Mouse (Mus musculus) gastrocnemius, postnatal 25 days (tissue): ENCODE measurements at regions not wholly inside any gene's neighbourhood (a gene's known extent, or its start where the extent isn't known, plus 50 kb on each side); places are given as distances from the start of the nearest gene placed in this dataset.

ENCODE experiments used
- DNase-seq: peaks from one replicate; pipeline ENCODE4 v3.0.0; 2022

DNA sequence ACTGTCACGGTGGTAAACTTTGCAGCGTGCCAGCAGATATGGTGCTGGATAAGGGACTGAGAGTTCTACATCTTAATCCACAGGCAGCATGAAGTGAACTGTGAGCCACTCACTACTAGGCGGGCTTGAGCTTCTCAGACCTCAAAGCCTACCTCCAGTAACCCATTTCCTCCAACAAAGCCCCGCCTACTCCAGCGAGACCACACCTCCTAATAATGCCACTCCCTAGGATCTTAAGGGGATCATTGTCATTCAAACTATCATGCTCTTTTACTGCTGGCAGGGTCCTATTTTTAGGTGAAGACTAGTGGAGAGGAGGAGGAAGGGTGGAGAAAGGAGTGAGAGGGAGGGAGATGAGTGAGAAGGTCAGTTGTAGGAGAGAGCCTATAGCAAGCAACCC lies 122.0 kb downstream of the Mycn start:
- no peak for DNase-seq

GRCm38 (mm10) chr12:12814693-12815092 lies 127.0 kb downstream of the Mycn start:
- DNase-seq = no peak

DNA sequence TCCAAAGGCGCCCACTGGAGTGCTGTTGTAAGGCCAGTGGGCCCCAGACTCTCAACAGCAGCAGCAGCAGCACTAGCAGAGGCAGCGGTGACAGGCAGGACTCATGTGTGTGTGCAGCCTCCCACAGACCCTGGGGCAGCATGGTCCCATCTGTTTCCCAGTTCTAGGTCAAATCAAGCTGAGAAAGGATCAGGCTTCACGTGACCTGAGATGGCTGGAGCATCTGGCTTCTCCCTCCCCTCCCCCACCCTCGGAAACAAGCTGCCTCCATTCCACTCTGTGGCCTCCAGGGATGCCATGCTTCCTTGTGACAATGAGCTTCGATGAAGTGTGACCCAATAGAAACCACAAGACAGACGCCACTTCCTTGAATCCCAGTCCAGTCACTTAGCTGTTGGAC lies 128.8 kb downstream of the Mycn start:
- DNase-seq = no peak

GRCm38 (mm10) chr12:12810943-12811342 lies 130.8 kb downstream of the Mycn start:
- DNase-seq = no peak

- peak; percentile 73 for DNase-seq
Measured at GRCm38 (mm10) chr12:12810159-12810885, 131.4 kb downstream of the Mycn start.

- no peak for DNase-seq
Measured at GRCm38 (mm10) chr12:12808120-12808519, 133.6 kb downstream of the Mycn start.

DNA sequence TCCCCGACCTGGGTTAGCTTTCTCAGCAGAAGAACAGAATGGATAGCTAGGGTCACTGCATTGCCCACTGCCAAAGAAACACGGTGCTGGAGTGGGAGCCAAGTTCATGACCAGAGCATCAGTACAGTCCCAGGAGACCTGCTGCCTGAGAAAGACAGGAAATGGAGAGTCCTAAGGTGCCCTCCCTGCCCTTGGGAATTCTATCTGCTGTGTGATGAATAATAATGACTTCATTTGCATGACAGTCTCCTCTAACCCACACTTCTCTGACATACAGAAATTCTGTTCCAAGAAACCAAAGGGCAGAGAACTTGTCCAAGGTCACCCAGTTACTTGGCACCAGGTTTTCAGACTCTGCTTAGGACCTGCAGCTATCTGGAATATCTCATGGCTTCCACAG lies 138.1 kb downstream of the Mycn start:
- no peak for DNase-seq

GRCm38 (mm10) chr12:12802396-12802795 lies 139.3 kb downstream of the Mycn start:
- DNase-seq = no peak

- DNase-seq = no peak
Measured at GRCm38 (mm10) chr12:12801700-12802099, 140.0 kb downstream of the Mycn start.

- DNase-seq = no peak
Measured at GRCm38 (mm10) chr12:12800120-12800519, 141.6 kb downstream of the Mycn start.

DNA sequence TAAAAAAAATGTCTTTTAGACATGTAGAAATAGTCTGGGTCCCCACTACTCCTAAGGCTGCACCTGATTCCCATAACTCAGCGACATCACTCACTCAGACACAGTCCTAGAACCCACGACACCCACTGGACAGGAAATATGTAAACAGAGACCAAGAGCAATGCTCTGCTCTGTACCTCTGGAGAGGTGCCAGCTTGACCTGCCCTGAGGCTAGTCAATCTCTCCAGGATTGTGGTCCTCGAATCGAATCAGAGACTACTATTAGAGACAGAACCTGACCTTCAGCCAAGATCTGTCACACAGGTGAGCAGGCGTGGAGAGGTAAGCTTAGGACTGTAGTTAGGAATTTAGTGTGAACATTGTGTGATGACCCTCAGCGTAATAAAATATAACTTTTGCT lies 152.7 kb downstream of the Mycn start:
- no peak for DNase-seq

DNA sequence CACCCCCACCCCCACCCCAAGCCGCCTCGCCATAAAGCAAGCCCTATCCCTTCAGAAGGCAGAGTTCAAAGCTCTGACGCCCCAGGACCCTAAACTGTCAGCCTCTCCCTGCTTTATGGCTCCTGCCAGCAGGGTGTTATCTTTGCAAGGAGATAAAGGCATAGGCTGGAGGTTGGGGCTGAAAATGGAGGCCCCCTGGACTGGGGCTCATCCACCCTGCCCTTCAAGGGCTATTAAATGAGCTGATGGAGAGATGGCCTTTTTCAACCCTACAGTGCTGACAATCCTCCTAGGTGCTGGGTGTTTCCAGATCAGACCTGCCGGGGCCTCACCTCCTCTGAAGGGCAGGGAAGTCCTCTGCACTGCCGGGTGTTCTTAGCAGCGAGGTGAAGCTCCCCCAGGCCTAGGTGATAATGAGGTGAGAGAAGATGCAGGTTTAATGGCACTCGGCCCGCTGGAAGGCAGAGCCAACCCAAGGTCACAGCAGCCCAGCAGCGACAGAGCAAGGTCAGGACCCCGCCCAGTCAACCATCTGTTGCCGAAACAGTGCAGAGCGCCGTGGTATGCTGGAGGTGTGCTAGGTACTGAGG lies 153.4 kb downstream of the Mycn start:
- no peak for DNase-seq

GRCm38 (mm10) chr12:12787608-12788262 lies 154.0 kb downstream of the Mycn start:
- no peak for DNase-seq

DNA sequence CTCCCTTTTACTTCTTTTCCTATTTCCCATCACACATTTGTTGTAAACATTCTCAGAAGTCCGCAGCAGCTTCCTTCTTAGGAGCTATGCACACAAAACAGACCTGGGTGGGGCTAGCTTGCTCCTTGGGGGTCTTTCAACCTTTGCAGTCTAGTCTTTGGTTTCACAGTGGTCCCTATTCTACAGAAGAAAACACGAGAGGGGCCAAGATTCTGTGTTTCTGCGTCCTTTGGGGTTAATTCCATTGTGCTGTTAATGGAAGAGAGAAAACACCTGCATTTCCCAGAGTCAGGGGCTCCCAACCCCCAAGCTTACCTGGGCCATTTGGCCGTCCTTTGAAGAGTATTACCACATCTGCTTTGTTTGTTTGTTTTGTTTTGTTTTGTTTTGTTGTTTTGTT lies 154.6 kb downstream of the Mycn start:
- DNase-seq = no peak

DNA sequence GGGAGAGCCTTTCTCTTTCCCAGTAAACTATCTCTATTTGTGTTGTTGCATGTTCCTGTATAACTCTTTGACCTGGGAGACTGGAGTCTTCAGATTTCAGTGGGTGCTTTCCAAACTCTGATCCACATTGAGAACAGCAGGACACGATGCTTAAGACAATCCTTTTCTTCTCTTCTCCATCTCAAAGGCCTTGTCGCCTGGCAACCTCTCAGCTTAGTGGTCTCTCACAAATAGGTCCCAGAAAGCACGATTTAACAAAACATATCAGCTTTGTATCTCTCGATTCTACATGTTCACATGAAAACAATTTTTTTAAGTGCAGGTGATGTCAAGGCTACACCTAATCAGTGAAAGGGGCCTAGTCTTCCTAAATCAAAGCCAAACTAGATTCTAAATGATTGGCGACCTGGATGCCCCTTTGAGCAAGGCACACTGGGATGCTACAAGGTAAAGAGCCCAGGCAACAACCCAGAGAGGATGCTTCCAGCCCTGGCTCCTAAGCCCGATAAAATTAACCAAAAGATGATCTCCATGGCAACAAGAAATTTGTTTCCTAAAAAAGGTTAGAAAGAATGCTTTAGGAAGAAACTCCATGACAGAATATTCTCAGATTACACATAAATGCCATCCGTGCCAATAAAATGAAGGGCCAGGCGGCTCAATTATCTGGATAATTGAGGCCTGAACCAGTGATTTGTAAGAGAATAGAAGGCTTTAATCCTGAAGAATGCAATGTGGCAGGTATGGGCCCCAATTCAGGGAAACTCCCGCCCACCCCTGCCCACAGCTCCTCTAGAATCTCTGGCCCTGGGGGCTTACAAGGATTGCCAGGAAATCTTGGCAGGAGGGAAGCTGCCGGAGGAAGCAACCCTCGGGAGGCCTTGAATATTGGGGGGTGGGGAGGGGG lies 157.8 kb downstream of the Mycn start:
- no peak for DNase-seq

DNA sequence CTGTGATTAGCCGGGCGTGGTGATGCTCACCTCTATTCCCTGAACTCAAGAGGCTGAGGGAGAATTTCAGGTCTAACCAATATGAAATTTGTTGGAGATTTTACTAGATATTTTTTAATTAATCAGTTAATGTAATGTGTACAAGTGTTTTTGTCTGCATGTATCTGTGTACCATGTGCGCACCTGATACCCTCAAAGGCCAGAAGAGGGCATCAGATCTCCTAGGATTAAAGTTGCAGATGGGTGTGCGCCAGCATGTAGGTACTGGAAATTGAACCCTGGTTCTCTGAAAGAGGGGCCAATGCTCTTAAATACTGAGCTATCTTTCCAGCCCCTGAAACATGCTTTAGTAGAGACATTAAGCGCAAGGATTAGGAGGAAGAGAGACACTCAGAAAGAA lies 160.2 kb downstream of the Mycn start:
- no peak for DNase-seq

DNA sequence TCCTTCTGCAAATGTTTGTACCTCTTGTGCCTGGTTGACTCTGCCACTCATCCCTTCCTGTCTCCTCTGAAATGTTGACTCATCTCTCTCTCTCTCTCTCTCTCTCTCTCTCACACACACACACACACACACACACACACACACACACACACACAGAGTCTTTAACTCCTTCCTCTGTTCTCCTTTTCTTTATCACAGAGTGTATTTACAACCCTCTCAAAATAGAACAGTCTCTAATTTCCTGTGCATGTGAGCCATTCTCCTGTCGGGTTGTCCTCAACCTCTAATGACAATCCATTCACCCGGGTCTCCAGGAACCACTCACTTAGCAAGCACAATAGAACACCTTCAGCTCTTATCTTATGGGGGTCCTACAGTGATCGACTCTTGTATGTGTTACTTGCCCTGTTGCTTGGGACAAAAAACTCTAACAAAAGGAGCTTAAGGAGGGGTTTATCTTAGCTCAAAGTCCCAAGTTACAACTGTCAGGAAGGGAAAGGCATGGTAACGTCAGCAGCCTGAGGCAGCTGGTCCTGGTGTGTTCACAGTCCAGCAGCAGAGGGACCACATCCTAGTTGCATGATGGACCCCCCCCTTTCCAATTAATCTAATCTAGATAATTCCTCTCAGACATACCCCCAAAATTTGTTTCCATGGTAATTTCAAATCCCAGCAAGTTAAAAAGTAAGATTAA lies 163.0 kb downstream of the Mycn start:
- DNase-seq = no peak

GRCm38 (mm10) chr12:12777422-12777821 lies 164.3 kb downstream of the Mycn start:
- no peak for DNase-seq

DNA sequence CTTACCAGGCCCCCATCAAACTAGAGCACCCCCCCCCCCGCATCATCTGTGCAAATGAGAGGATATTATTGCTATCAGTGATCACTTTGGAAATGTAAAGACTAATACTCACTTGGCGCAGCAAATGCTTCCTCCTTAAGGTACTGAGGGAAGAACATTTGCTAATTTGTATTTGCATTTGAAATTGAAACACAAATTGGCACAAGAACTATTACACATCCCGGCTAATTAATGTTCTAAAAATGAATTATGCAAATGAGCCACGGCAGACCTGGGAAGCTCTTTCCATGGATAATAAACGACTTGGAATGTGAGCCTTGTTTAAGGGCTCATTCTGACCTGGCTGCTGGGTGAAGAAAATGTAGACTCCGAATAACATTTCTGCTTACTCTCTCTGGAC lies 164.9 kb downstream of the Mycn start:
- no peak for DNase-seq

DNA sequence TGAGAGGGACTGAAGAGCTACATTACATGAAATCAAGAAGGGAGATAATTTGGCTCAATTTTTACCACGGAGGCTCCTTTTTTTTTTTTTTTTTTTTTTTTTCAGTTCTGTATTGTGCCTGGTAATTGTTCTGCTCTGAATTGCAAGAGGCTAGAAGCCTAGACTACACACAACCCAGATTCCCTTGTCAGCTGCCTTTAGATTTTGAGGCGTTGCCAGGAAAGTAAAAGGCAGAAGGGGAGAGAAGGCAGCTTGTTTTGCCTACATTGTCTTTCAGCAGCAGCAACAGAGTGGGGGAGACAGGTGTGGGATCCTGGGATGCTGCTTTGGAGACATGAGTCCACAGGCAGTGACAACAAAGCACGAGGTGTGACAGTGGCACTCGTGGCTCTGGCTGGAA lies 170.7 kb downstream of the Mycn start:
- DNase-seq = no peak

GRCm38 (mm10) chr12:12766510-12767304 lies 175.0 kb downstream of the Mycn start:
- DNase-seq = no peak
